Mouse (Mus musculus): ENCODE results near the gene Aqp9.
"Not testable (repeated sequence)": the region's sequence is repeated elsewhere in the genome, so short reads cannot be mapped to it uniquely, and the experiment has no call there.

Aqp9 gene

DNA sequence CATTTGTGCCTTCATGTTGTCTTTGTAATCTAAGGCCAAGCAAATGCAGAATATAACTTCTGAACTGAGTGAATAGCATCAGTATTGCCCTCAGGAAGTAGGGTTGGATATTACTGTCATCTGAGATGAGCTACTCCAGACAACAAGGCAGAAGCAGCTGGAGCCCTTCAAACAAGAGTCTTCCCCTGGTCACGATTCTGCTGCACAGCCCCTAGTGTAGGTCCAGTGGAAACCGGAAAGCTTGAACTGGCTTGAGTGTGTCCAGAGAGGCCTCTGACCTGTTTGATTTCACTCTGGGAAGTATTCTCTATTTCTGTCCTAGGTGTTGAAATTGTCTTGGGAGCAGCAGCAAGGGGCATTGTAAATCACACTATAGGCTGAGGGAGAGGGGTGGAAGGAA is 29.5 kb downstream of the Aqp9 start:
- DNase-seq (ENCODE audit: low read depth, low spot score) = no peak

DNA sequence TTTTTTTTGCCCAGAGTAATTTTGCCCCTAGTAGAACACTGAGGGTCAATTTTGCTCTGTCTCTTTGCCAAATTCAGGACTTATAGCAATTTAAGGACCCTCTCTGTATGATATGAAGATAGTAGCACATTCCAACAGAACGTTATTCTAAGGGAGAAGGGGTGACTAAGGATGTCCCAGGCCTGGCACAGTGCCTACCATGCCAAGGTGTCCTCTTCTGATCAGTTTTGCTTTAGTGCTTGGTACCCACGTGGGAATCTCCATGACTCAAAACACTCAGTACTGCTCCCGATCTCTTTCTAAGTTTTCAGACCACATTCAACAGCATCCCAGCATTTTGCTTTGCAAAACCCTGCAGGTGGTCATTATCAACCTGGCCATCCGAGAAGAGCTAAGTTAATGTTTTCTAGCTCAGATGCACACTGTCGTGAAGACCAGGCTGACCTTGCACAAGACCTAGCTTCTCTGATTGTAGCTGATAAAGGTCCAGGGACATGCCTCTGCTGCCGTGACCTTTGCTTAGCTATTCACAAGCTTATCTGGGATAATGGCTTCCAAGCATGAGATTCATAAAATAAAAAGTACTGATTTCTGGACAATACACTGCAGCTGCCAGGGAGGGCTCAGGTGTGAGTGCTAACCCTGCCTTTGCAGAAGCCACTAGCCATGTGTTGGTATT is 31.1 kb downstream of the Aqp9 start:
- no peak for DNase-seq (ENCODE audit: low read depth, low spot score)

DNA sequence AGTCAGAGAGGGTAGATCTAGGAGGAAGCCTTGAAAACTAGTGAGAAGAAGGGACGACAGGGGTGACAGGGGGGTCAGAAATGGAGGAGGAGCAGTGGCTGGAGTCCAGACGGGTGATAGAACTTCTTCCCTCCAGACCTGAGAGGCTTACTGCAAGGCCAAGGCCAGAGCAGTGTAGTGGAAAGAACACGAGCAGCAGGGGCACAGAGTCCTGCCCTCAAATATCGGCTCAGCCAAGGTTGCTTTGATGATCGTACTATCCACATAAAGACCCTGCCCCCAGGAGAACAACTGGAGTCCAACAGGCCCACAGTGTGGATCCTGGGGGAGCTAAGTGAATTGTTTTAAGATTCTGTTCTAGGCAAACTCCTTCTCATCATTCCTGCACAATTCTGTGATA is 33.4 kb downstream of the Aqp9 start:
- no peak for DNase-seq (ENCODE audit: low read depth, low spot score)

GRCm38 (mm10) chr9:71133190-71133589 is 35.3 kb downstream of the Aqp9 start:
- DNase-seq (ENCODE audit: low read depth, low spot score) = no peak

DNA sequence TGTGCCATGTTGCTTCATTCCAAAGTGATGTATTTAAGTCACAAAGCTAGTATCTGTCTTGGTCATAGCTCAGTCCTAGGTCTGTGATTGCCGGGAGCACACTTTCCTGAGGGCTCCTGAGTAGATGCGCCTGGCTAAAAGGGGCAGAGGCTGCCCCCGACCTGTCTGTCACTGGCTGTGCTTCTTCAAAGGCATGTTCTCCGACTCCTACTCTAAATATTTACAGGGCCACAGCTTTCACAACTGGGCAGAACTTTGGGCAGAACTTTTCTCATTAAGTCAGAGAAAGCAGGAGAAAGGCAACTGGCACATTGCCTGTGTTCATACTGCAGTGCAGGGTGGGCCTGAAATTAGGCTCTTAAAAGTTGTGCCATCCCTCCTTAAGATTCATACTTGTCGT is 36.7 kb downstream of the Aqp9 start:
- DNase-seq (ENCODE audit: low read depth, low spot score) = no peak

DNA sequence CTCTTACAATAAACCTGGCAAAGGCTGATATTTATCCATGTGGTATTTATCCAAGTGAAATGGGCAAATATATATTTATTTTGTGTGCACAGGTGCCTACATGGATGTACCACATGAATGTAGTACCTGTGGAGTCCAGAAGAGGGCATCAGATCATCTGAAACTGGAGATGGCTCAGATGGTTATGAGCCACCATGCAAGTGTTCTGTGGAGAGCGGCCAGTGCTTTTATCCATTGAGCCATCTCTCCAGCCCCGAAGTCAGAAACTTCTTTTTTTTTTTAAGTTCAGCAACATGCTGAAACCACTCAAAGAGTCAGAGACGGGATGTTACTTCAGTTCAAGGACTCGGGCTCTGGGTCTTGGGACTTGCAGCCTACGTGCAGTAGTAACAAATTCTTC is 39.6 kb downstream of the Aqp9 start:
- peak; percentile 14 for DNase-seq (ENCODE audit: low read depth, low spot score)

- no peak for DNase-seq (ENCODE audit: low read depth, low spot score)
Measured at GRCm38 (mm10) chr9:71126205-71126604, 42.3 kb downstream of the Aqp9 start.

DNA sequence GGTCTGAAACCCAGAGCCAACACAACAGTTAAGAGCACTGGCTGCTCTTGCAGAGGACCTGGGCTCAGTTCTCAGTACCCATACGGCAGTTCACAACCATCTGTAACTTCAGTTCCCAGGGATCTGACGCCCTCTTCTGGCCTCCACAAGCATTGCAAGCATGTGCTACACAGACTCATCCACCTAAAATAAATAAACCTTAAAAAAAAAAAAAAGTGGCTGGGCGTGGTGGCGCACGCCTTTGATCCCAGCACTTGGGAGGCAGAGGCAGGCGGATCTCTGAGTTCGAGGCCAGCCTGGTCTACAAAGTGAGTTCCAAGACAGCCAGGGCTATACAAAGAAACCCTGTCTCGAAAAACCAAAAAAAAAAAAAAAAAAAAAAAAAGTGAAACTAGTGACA is 45.4 kb downstream of the Aqp9 start:
- DNase-seq (ENCODE audit: low read depth, low spot score) = not testable (repeated sequence)

DNA sequence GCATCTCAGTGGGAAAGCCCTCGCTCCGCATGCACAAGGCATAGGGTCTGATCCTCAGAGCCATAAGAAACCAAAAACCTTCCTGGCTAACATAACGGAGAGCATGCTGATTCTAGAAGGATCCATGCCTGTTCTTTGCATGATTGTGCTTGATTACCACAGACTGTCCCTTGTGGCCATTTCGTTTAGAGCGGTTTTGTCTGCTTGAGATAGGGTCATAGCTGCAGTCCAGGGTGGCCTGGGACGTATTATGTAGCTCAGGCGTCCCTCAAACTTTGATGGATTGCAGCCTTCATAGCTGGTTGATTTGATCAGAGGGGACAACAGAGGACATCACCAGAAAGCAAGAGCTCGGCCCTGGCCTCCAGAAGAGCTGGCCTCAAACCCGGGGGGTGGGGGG is 47.6 kb downstream of the Aqp9 start:
- no peak for DNase-seq (ENCODE audit: low read depth, low spot score)

DNA sequence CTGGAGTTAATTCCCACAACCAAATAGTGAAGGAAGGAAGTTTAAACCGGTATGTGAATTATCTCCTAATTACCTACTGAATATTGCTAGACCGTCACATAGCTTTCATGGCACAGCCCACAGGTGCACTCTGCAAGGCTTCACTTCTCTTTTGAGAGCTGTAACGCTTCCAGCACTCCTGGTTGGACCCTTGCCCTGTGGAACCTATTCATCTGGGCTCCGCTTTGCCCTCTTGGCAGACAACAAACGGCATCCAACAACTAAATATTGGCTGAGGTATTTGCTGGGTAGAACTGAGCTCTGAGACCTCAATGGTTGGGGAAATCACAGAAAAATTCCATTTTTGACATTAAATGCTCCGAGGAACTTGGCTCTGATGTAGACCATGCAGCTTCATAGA is 55.3 kb downstream of the Aqp9 start:
- no peak for DNase-seq (ENCODE audit: low read depth, low spot score)

DNA sequence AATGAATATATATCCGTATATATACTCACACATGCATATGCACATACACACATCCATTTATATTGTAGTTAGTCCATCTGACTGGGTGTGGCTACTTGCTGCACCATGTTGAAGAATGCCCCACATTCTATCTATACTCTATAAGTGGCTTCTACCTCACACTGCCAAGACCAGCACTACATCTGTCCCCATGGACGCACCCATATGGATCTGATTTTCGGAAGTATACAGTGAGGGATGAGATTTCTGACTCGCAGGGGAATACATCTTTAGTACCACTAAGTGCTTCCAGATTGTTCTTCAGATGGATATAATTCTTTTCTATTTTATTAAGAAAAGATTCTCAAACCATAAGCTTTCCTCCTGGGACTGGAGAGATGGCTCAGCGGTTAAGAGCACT is 65.0 kb downstream of the Aqp9 start:
- no peak for DNase-seq (ENCODE audit: low read depth, low spot score)

GRCm38 (mm10) chr9:71094066-71094465 is 74.4 kb downstream of the Aqp9 start:
- no peak for DNase-seq (ENCODE audit: low read depth, low spot score)

DNA sequence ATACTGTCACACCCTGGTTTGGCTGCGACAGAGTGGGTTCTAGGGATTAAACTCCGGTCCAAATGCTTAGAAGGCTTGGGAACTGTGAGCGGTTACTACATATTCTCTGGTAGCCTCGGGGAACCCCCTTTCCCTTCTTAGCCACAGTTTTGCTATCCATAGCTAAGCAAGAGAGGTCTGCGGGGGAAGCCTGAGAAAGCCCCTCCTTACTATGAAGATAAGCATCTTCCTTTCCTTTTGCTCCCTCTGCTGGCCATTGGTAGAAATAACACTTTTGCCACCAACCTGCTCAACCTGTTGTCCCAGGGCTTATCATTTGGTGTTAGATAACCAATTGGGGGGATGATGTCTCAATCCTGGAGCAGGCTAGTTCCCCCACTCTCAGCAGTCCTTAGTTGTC is 76.4 kb downstream of the Aqp9 start:
- DNase-seq (ENCODE audit: low read depth, low spot score) = peak; percentile 30

GRCm38 (mm10) chr9:71079201-71079600 is 89.3 kb downstream of the Aqp9 start:
- DNase-seq (ENCODE audit: low read depth, low spot score) = no peak

DNA sequence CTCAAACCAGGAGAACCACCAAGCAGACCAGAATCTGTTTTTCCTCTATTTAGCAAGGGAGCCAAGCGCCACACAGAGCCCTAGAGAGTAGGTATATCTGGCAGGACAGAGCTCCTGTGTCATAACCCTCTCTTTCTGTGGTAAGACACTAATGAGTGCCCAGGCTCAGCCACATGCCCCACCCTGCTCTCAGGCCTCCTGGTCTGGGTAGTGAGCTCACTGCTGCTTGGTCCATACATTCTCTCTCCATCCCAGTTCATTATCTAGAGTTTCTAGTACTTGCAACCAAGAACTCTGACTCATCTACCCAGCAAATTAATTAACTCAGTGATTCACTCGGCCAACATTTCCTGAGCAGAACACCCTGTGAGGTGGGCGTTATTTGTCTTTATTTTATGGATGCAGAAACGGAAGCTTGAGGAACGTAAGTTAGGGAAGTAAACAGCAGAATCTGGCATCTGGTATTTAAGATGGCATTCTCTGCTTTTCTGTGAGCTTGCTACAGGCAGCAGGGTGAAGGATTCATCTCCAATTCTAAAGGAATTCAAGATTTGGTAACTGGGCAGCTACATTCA is 91.1 kb downstream of the Aqp9 start:
- no peak for DNase-seq (ENCODE audit: low read depth, low spot score)

GRCm38 (mm10) chr9:71076201-71076648 is 92.3 kb downstream of the Aqp9 start:
- no peak for DNase-seq (ENCODE audit: low read depth, low spot score)

DNA sequence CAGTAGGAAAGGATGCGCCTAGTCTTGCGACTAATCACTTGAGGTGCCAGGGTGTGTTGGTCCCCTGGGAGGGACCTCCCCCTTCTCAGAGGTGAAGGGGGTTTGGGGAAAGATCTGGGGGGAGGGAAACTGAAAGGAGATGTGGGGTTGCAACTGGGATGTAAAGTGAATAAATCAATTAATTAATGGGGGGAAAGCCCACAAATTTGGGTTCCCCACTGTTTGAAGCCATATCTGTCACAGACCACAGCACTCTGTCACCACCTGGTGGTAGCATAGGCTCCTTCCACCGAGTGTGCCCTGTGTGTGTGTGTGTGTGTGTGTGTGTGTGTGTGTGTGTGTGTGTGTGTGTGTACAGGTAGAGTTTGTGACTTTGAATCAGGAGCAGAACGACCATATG is 94.7 kb downstream of the Aqp9 start:
- DNase-seq (ENCODE audit: low read depth, low spot score) = no peak

DNA sequence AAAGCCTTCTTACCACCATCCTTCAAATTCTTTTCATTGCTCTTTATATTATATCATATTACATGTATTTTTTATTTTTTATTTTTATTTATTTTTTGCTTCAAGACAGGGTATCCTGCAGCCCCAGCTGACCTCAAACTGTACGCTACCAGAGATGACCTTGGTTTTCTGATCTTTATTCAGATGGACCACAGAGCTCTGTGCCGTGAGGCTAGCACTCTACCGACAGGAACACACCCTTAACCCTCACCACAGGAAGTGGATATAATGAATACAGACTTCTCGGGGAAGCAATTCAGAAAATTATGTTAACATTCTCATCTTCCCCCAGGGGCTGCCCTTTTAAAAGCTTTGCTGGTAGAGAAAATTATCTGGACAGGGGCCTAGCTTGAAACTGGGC is 95.4 kb downstream of the Aqp9 start:
- DNase-seq (ENCODE audit: low read depth, low spot score) = no peak

DNA sequence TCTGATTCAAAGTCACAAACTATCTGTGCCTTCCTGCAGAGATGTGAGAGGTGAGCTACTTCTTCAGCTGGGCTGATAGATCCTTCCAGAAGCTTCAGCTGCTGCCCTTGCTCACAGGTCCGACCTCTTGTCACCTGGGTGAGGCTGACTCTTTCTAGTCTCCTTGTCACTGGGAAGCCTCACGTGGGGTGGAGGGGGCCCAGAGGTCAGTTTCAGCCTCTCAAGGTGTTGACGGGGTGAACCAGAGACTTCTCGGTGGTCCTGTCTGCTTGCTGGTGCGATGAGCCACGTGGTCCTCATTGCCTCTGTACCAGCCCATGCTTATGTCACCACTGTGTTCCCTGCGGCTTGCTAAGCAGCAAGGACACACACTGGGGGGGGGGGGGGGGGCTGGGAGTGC is 96.0 kb downstream of the Aqp9 start:
- DNase-seq (ENCODE audit: low read depth, low spot score) = no peak

GRCm38 (mm10) chr9:71071581-71072330 is 96.7 kb downstream of the Aqp9 start:
- DNase-seq (ENCODE audit: low read depth, low spot score) = no peak

GRCm38 (mm10) chr9:71070628-71071027 is 97.9 kb downstream of the Aqp9 start:
- no peak for DNase-seq (ENCODE audit: low read depth, low spot score)

DNA sequence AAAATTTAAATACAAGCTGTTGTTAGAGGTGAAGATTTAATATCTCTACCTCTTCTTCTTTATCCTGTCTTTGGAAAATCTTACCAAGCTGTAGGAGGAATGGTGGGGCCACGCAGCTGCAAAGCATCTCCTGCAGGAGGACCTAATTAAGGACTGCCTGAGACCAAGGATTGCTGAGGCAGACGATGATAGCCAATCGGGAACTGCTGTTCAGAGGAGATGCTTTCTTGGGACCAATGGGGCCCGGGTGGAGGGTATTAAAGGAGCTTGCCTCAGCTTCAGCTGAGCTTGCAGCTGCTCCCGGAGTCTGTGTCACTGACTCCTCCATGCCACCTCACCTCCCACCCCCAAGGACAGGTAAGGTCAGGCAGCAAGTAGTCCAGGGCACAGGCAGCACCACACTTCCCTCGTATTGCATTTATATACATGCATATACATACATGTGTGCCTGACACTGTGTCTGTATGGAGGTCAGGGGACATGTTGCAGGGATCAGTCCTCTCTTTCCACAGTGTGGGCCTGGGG is 99.6 kb downstream of the Aqp9 start:
- no peak for DNase-seq (ENCODE audit: low read depth, low spot score)

GRCm38 (mm10) chr9:71067156-71067555 is 101.3 kb downstream of the Aqp9 start:
- DNase-seq (ENCODE audit: low read depth, low spot score) = no peak

All from brain, embryonic 18.5 days (tissue).